Comparison of ENCODE assay signal across 8 mouse cellular contexts in the genomic region with DNA sequence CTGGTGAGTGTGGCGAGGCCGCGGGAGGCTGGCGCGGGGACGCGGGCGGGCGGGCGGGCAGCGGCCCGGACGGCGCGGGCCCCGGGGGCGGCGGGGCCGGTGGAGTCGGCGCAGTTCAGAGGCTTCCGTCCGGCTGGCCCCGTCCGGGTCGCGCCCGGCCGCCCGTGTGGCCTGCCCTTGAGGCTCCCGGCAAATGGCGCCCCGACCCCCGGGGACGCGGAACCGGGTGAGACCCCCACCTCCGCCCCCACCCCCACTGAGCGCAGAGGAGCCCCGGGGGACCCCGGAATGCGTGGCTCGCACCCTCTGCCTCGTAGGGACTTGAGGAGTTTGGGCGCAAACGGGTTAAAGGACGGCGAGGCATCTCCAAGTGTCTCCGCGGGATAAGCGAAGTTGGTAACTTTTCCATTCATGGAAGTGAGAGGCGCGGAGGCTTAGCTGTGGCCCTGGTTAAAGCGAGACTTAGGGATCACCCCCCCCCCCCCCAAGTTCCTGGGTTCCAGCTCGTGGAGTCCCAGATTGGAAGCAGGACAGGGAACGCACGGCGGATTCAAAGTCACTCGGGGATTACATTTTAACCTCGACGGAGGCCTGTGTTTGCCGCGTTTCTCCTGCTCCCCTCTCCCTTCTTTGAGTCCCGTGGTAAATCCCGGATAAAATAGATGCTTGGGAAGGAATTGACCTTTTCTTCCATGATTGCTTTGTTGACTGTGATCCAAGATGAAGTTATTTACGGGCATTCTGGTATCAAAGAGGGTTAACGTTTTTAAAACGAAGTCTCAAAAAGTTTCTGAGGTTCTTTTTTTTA. TPM values are rescaled to one million over a fixed set of nuclear protein-coding genes. Genes with fewer than 3 reads are reported as not detected.
DNase-seq lines count a peak whose midpoint lies in the region; ATAC-seq and TF ChIP-seq lines count a peak whose summit lies in the region.

No protein-coding gene starts in this region.

- WGBS in embryonic facial prominence, embryonic 11.5 days: under 1% methylated on average over 47 of the region's 68 CpGs
- WGBS in heart, embryonic 16.5 days: under 1% methylated on average over 40 of the region's 68 CpGs
- WGBS in macrophage (ENCODE audit: missing documents): under 1% methylated on average over 59 of the region's 68 CpGs
- WGBS in spleen, adult 2 months: 2% methylated on average over 62 of the region's 68 CpGs

- H3K36me3 ChIP-seq in E14TG2a.4 (ENCODE audit: insufficient read depth, low read length): no peaks in the 10 kb centered on the region
- H3K36me3 ChIP-seq in embryonic facial prominence, embryonic 11.5 days (replicated peaks; ENCODE audit: control insufficient read depth, insufficient read depth, low read depth, low read length): no peaks in the 10 kb centered on the region
- no peaks in the 10 kb centered on the region for H3K36me3 ChIP-seq in heart, embryonic 16.5 days (ENCODE audit: control insufficient read depth, insufficient read depth)
- no peaks in the 10 kb centered on the region for H3K36me3 ChIP-seq in macrophage (ENCODE audit: inconsistent target)
- no peaks in the 10 kb centered on the region for H3K36me3 ChIP-seq in spleen, adult 2 months (ENCODE audit: control insufficient read depth, insufficient read depth, low read length)

- TF ChIP-seq CTCF in E14TG2a.4 (conservative IDR thresholded peaks at IDR 0.05; ENCODE audit: low read length): no peak
- TF ChIP-seq CTCF in spleen, adult 2 months (IDR thresholded peaks at IDR 0.05; ENCODE audit: extremely low read depth, insufficient read depth, insufficient read length, insufficient replicate concordance): no peak

- peaks cover 34% of the 10 kb centered on the region for H3K4me1 ChIP-seq in E14TG2a.4 (replicated peaks; ENCODE audit: low read depth, low read length)
- no peaks in the 10 kb centered on the region for H3K4me1 ChIP-seq in embryonic facial prominence, embryonic 11.5 days (ENCODE audit: control insufficient read depth, insufficient read depth, low read length)
- peaks cover under 1% of the 10 kb centered on the region; the same call in 1 of the 2 replicates for H3K4me1 ChIP-seq in heart, embryonic 16.5 days (ENCODE audit: control insufficient read depth, insufficient read depth, low read length)
- no peaks in the 10 kb centered on the region for H3K4me1 ChIP-seq in spleen, adult 2 months (ENCODE audit: control insufficient read depth, insufficient read depth, insufficient read length)

- peak; percentile 68 for DNase-seq in adrenal gland, adult 2 months
- DNase-seq in embryonic facial prominence, embryonic 11.5 days (ENCODE audit: low spot score): peak; percentile 69
- peak; percentile 60 to 73 for DNase-seq in kidney, postnatal 4 days
- DNase-seq in spleen, adult 2 months (ENCODE audit: low read depth in 1 of 2, low spot score in 2 of 2): peak in 1 of 2 experiments; percentile 10
- no peak for DNase-seq in T-cell, adult 2 months (ENCODE audit: low spot score)

- H3K4me2 ChIP-seq in embryonic facial prominence, embryonic 11.5 days (ENCODE audit: low read depth, low read length): peak overlapping the region; percentile 36
- peak overlapping the region; percentile 64 for H3K4me2 ChIP-seq in heart, embryonic 16.5 days (ENCODE audit: low read depth, low read length)

- H3K9ac ChIP-seq in embryonic facial prominence, embryonic 11.5 days (replicated peaks; ENCODE audit: low read length): peak overlapping the region; percentile 96
- H3K9ac ChIP-seq in heart, embryonic 16.5 days (ENCODE audit: low read length): peak overlapping the region; percentile 99

- peaks cover 52% of the 10 kb centered on the region for H3K79me2 ChIP-seq in macrophage (ENCODE audit: inconsistent target)

- no peaks in the 10 kb centered on the region for H3K9me3 ChIP-seq in E14TG2a.4 (ENCODE audit: low read length)
- H3K9me3 ChIP-seq in embryonic facial prominence, embryonic 11.5 days (replicated peaks; ENCODE audit: control insufficient read depth, low read length): no peaks in the 10 kb centered on the region
- H3K9me3 ChIP-seq in heart, embryonic 16.5 days (replicated peaks; ENCODE audit: control insufficient read depth, low read length): no peaks in the 10 kb centered on the region

- peak overlapping the region; percentile 94 for H3K27ac ChIP-seq in embryonic facial prominence, embryonic 11.5 days (replicated peaks; ENCODE audit: low read depth, low read length)
- H3K27ac ChIP-seq in heart, embryonic 16.5 days (ENCODE audit: low read length): peak overlapping the region; percentile 100
- peak overlapping the region; percentile 17; the same call in 1 of the 2 replicates for H3K27ac ChIP-seq in macrophage
- H3K27ac ChIP-seq in spleen, adult 2 months (ENCODE audit: insufficient read depth, low read length): peak overlapping the region; percentile 50

- peak; percentile 69 for ATAC-seq in embryonic facial prominence, embryonic 11.5 days (replicated peaks; ENCODE audit: insufficient number of reproducible peaks, low FRiP score, low TSS enrichment, low read depth)
- peak; percentile 42 for ATAC-seq in heart, embryonic 16.5 days (replicated peaks; ENCODE audit: extremely low read depth, insufficient read depth, low FRiP score)

- no peak for TF ChIP-seq POLR2A in spleen, adult 2 months (IDR thresholded peaks at IDR 0.05; ENCODE audit: low read depth, low read length)

- H3K27me3 ChIP-seq in E14TG2a.4 (ENCODE audit: insufficient read depth, low read length): no peaks in the 10 kb centered on the region
- H3K27me3 ChIP-seq in embryonic facial prominence, embryonic 11.5 days (ENCODE audit: control insufficient read depth, insufficient read depth, low read length): no peaks in the 10 kb centered on the region
- H3K27me3 ChIP-seq in heart, embryonic 16.5 days (ENCODE audit: control insufficient read depth, insufficient read depth, low read length): no peaks in the 10 kb centered on the region
- H3K27me3 ChIP-seq in spleen, adult 2 months (ENCODE audit: control insufficient read depth, insufficient read depth, low read length): peaks cover 9% of the 10 kb centered on the region; the same call in 1 of the 2 replicates

- H3K4me3 ChIP-seq in E14TG2a.4 (replicated peaks; ENCODE audit: low read length) (peak overlapping the region; percentile 91), macrophage (ENCODE audit: inconsistent target) (peak overlapping the region; percentile 80)
- H3K4me3 ChIP-seq in embryonic facial prominence, embryonic 11.5 days (ENCODE audit: low read depth, low read length): peak overlapping the region; percentile 92
- peak overlapping the region; percentile 97 for H3K4me3 ChIP-seq in heart, embryonic 16.5 days (ENCODE audit: low read length)
- H3K4me3 ChIP-seq in spleen, adult 2 months (ENCODE audit: extremely low read depth, insufficient read depth, insufficient read length): peak overlapping the region; percentile 98

RNA-seq across cellular contexts. Expression of gene Fbxo30, which starts 0.6 kb away (rescaled TPM):
- total RNA-seq in adrenal gland, adult 2 months (2021): 10 to 100 TPM; 21.9 to 25.2 TPM
- 1.2 and 1.4 TPM in 2 replicates for polyA plus RNA-seq in adrenal gland, adult 2 months (2012; rRNA removed)
- polyA plus RNA-seq in embryonic facial prominence, embryonic 11.5 days (2014; fragmentation: Nextera tagmentation; extraction: Ambion mirVana): 46.3 and 48.6 TPM in 2 replicates
- 32.6 and 34.4 TPM in 2 replicates for polyA plus RNA-seq in heart, embryonic 16.5 days (2015; fragmentation: Nextera tagmentation; extraction: Ambion mirVana)
- 10 to 100 TPM; 18.4 to 81.5 (median 32.8) TPM for total RNA-seq in macrophage (2018; cell fraction: chromatin; rRNA removed)
- total RNA-seq in macrophage (2018; cell fraction: cytosol; rRNA removed): 10 to 100 TPM in 15 of 26 experiments, 1 to 10 TPM in 11; 5.4 to 29.9 (median 11.5) TPM
- 10 to 100 TPM; 16.2 to 74.4 (median 33.9) TPM for total RNA-seq in macrophage (2018; cell fraction: nucleus; rRNA removed)
- polyA plus RNA-seq in macrophage (2018): 6.9 to 7.7 TPM (median 7.1 TPM) in 3 replicates
- polyA plus RNA-seq in spleen, adult 2 months (2012; rRNA removed): 1.5 and 2.6 TPM in 2 replicates

Comparison
In these comparisons a context has a peak if more than half of its experiments do, and no peak if none do; other contexts are left out.
1. H3K27ac ChIP-seq: peak in every context shown above with its lines; median percentile 100 in heart, embryonic 16.5 days; 94 in embryonic facial prominence, embryonic 11.5 days; 50 in spleen, adult 2 months; 17 in macrophage.